Mouse (Mus musculus) duodenum, adult 2 months (tissue): ENCODE measurements around the gene Smdt1. TPM values are rescaled to one million over a fixed set of nuclear protein-coding genes. Genes with fewer than 3 reads are reported as not detected.

Experiments
- polyA plus RNA-seq: library from polyadenylated mRNA; depleted of rRNA; stranded (reverse); fragments of >200 nt; gene quantifications from 2 replicates; pipeline ENCODE4 v1.2.3, GENCODE M21; 2012; ENCODE audit warnings: low replicate concordance; rRNA removed

Gene Smdt1
- polyA plus RNA-seq, result 197 and 404 TPM in 2 replicates

GRCm38 (mm10) chr15:82338593-82339112, at the start of gene Smdt1, which contains the start of the genes Naga and Pheta2:
Gene Smdt1, plus strand, starts transcription at chr15:82338959.
Gene Naga, minus strand, starts transcription at chr15:82338925.
Gene Pheta2, plus strand, starts transcription at chr15:82338942.

GRCm38 (mm10) chr15:82298764-82299561, 39.8 kb upstream of the Smdt1 start, which contains the start of gene Wbp2nl:
Gene Wbp2nl, plus strand, starts transcription at chr15:82298954.

GRCm38 (mm10) chr15:82354126-82354945, 15.6 kb downstream of the Smdt1 start, which contains the start of gene Ndufa6:
Gene Ndufa6, minus strand, starts transcription at chr15:82354322.

GRCm38 (mm10) chr15:82379871-82380713, 41.3 kb downstream of the Smdt1 start, which contains the start of gene Cyp2d22:
Gene Cyp2d22, minus strand, starts transcription at chr15:82380260.

GRCm38 (mm10) chr15:82393922-82394321, 55.2 kb downstream of the Smdt1 start, which contains the start of gene Cyp2d11:
Gene Cyp2d11, minus strand, starts transcription at chr15:82394022.

Other genes starting within 250 kb of the Smdt1 start
- 6.0 and 14.3 TPM in 2 replicates for gene Ccdc134, start 211.0 kb upstream of the Smdt1 start, polyA plus RNA-seq
- gene Srebf2, start 191.8 kb upstream of the Smdt1 start, polyA plus RNA-seq, result 145 and 243 TPM in 2 replicates
- gene Shisa8, start 126.1 kb upstream of the Smdt1 start, polyA plus RNA-seq, result 0.23 and 2.7 TPM in 2 replicates
- gene Tnfrsf13c, start 114.6 kb upstream of the Smdt1 start, polyA plus RNA-seq, result 1.4 and 7.1 TPM in 2 replicates
- gene Cenpm, start 94.2 kb upstream of the Smdt1 start, polyA plus RNA-seq, result 11.1 and 14.1 TPM in 2 replicates
- 0.14 and 0.22 TPM in 2 replicates for gene 1500009C09Rik, start 86.6 kb upstream of the Smdt1 start, polyA plus RNA-seq
- 0.14 and 0.89 TPM in 2 replicates for gene Sept3, start 64.1 kb upstream of the Smdt1 start, polyA plus RNA-seq
- not detected in 2 replicates for gene Wbp2nl, start 40.0 kb upstream of the Smdt1 start, polyA plus RNA-seq
- gene Naga, start within 50 bp of the Smdt1 start, polyA plus RNA-seq, result 167 and 184 TPM in 2 replicates
- 0.23 and 0.47 TPM in 2 replicates for gene Pheta2, start within 50 bp of the Smdt1 start, polyA plus RNA-seq
- 166 and 221 TPM in 2 replicates for gene Ndufa6, start 15.4 kb downstream of the Smdt1 start, polyA plus RNA-seq
- gene Cyp2d22, start 41.3 kb downstream of the Smdt1 start, polyA plus RNA-seq, result 39.8 and 90.5 TPM in 2 replicates
- gene Cyp2d11, start 55.1 kb downstream of the Smdt1 start, polyA plus RNA-seq, result not detected in 2 replicates
- 3.5 TPM in 1 of 2 replicates, not detected in the other for gene Cyp2d10, start 68.2 kb downstream of the Smdt1 start, polyA plus RNA-seq
- 0.82 TPM in 1 of 2 replicates, not detected in the other for gene Cyp2d9, start 94.5 kb downstream of the Smdt1 start, polyA plus RNA-seq
- gene Cyp2d12, start 216.1 kb downstream of the Smdt1 start, polyA plus RNA-seq, result not detected in 2 replicates